Mouse (Mus musculus): Measurements from ENCODE around the gene Slmap. TPM values are rescaled to one million over a fixed set of nuclear protein-coding genes. Genes with fewer than 3 reads are reported as not detected.
A peak's percentile ranks its signal among the peaks of the same experiment; 100 is the strongest.
"Not testable (repeated sequence)": the region's sequence is repeated elsewhere in the genome, so short reads cannot be mapped to it uniquely, and the experiment has no call there.

The Slmap gene
- polyA plus RNA-seq (2014; fragmentation: Nextera tagmentation; extraction: Ambion mirVana), result 20.8 and 24.0 TPM in 2 replicates

DNA sequence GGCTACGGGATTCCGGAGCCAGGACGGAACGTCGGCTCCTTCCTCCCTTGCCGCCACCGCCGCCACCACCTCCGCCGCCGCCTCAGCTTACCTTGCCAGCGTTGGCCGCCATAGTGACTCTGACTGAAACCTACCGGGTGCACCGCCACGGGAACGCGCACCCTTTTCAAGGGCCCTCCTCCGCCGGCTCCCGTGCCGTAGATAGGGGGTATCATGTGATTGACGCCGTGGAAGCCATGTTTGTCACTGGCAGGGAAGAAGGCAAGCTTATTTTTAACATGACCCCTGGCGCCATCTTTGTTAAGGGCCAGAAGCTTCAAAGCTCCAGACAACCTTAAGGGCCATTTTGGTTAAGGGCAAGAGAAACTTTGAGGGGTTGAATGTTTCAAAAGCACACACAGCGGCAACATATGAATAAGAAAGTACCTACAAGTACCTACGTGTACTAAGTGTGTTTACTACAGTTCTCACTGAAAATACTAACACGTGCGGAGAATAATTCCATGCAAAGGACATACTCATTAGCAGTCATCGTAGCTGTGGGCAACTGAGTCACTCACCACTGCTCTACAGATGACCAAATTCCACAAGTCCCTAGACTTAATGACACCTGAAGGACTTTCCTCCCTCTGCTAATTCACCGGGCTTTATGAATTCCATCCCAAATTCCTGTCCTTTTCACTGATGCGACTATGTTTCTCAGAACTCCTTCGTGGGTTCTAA is at the start of gene Slmap:
Gene Slmap, minus strand, starts transcription at position 175 of the 723 bp plus-strand sequence.
- H3K9ac ChIP-seq (ENCODE audit: low read depth, low read length), result peak within 1 kb of the TSS; percentile 88
- peak within 1 kb of the TSS; percentile 74 for H3K27ac ChIP-seq (ENCODE audit: low read depth, low read length)
- DNase-seq (ENCODE audit: low spot score), result peak; percentile 99
- H3K4me1 ChIP-seq (replicated peaks; ENCODE audit: control insufficient read depth, insufficient read depth, low read length), result peaks cover 6% of the 10 kb centered on the region; the same call in 1 of the 2 replicates
- H3K4me2 ChIP-seq (replicated peaks; ENCODE audit: low read depth, low read length), result peak within 1 kb of the TSS; percentile 96
- H3K27me3 ChIP-seq (ENCODE audit: control insufficient read depth, insufficient read depth, low read length), result no peaks in the 10 kb centered on the region
- H3K9me3 ChIP-seq (ENCODE audit: control insufficient read depth, low read length), result no peaks in the 10 kb centered on the region
- H3K36me3 ChIP-seq (ENCODE audit: control insufficient read depth, insufficient read depth, low read length), result no peaks in the 10 kb centered on the region
- peak; percentile 94 for ATAC-seq (ENCODE audit: low FRiP score)
- peak within 1 kb of the TSS; percentile 91 for H3K4me3 ChIP-seq (ENCODE audit: low read depth, low read length)
- WGBS, result 12% methylated on average over 33 of the region's 33 CpGs

DNA sequence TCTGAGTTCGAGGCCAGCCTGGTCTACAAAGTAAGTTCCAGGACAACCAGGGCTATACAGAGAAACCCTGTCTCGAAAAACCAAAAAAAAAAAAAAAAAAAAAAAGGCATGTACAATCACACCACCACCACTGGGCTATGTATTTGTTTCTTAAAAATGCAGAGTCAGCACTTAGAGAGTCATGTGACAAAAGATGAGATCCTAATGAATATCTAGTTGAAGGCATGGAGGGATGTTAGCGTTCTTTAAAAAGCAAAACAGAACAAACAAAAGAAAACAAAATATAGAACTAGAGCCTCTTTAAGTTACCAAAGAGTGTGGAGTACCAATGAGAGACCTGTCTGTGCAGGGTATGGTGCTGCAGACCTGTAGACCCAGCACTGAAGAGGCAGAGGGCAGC is 48.9 kb upstream of the Slmap start:
- Histone ChIP-seq H3K36me3 (ENCODE audit: control insufficient read depth, insufficient read depth, low read length) (no peaks in the 10 kb centered on the region), H3K4me1 (replicated peaks; ENCODE audit: control insufficient read depth, insufficient read depth, low read length) (0 out of 2 replicates have a peak, but pooled peaks cover 2% of the 10 kb centered on the region), H3K4me3 (ENCODE audit: low read depth, low read length) (no peak overlapping the region), H3K27ac (ENCODE audit: low read depth, low read length) (no peak overlapping the region), H3K4me2 (replicated peaks; ENCODE audit: low read depth, low read length) (no peak overlapping the region), H3K9me3 (ENCODE audit: control insufficient read depth, low read length) (no peaks in the 10 kb centered on the region), H3K27me3 (ENCODE audit: control insufficient read depth, insufficient read depth, low read length) (no peaks in the 10 kb centered on the region), H3K9ac (ENCODE audit: low read depth, low read length) (no peak overlapping the region)
- WGBS, result 92% methylated on average over 3 of the region's 3 CpGs
- no peak for ATAC-seq (ENCODE audit: low FRiP score)
- DNase-seq (ENCODE audit: low spot score), result no peak

DNA sequence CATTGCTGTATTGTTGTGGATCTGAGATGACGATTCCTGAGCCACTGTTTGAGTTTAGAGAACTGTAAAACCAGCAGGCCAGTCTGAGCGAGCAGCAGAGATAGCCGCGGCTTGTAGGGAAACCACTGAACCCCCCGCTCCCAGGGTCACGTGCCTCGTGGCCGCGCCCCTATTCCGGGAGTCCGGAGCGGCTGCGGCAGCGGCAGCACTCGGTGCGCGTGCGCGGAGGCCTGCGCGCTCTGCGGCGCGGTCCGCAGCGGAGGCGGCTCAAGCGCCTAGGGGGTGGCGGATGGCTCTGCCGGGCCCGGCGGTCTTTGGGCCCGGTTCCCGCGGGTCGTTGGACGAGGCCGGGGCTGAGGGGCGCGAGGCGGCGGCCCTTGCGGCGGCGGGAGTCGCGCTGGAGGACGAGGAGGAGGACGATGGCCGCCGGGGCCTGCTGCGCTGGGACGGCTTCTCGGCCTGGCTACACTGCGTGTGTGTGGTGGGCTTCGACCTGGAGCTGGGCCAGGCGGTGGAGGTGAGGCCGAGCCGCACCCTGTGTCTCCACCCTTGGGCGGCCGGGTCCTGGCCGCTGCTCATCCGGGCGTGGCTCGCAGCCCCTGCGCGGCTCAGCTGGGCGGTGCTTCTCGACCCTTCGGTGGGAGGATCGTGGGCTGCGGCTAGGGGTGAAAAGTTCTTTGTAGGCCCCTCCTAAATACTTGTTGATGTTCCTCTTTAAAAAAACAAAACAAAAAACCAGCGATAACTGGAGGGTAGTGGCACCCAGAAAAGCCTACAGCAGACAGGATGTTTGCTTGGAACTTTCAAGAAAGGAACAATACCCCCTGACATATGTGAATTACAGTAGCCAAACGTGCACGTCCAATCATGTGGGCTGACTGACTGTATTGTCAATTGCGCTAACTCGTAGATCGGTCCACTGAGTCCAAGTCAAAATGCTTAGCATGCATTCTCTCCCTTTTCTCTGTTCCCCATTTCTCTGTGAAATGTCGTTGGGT is 44.9 kb upstream of the Slmap start:
- 0 out of 2 replicates have a peak, but pooled peaks cover 2% of the 10 kb centered on the region for H3K4me1 ChIP-seq (replicated peaks; ENCODE audit: control insufficient read depth, insufficient read depth, low read length)
- H3K27me3 ChIP-seq (ENCODE audit: control insufficient read depth, insufficient read depth, low read length), result no peaks in the 10 kb centered on the region
- peak overlapping the region; percentile 95 for H3K4me3 ChIP-seq (ENCODE audit: low read depth, low read length)
- ATAC-seq (ENCODE audit: low FRiP score), result peak; percentile 96
- H3K9me3 ChIP-seq (ENCODE audit: control insufficient read depth, low read length), result no peaks in the 10 kb centered on the region
- H3K36me3 ChIP-seq (ENCODE audit: control insufficient read depth, insufficient read depth, low read length), result no peaks in the 10 kb centered on the region
- H3K27ac ChIP-seq (ENCODE audit: low read depth, low read length), result peak overlapping the region; percentile 95
- under 1% methylated on average over 59 of the region's 79 CpGs for WGBS
- DNase-seq (ENCODE audit: low spot score), result peak; percentile 95
- peak overlapping the region; percentile 99 for H3K9ac ChIP-seq (ENCODE audit: low read depth, low read length)
- H3K4me2 ChIP-seq (replicated peaks; ENCODE audit: low read depth, low read length), result peak overlapping the region; percentile 67

DNA sequence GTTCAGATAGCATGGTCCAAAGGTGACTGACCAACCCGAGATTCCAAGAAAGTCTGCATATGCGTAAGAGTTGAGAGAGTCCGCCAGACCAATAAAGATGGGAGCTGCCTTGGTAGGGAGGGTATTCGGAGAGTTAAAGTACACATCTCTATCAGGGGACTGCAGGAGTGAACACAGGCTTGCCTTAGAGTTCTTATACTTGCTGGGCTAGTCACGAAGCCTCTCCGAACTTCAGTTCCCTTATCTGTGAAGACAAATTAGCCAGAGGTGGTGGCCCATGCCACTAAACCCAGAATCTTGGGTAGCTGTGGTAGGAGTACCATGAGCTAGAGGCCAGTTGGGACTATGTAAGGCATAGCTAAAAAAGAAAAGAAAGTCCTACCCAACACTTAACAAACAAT is 44.1 kb upstream of the Slmap start:
- peak; percentile 9; the same call in 1 of the 2 replicates for ATAC-seq (ENCODE audit: low FRiP score)
- no peak overlapping the region; the same call in 1 of the 2 replicates for H3K4me3 ChIP-seq (ENCODE audit: low read depth, low read length)
- DNase-seq (ENCODE audit: low spot score), result no peak
- H3K9me3 ChIP-seq (ENCODE audit: control insufficient read depth, low read length), result no peaks in the 10 kb centered on the region
- 74% methylated on average over 6 of the region's 6 CpGs for WGBS
- no peaks in the 10 kb centered on the region for H3K36me3 ChIP-seq (ENCODE audit: control insufficient read depth, insufficient read depth, low read length)
- H3K9ac ChIP-seq (ENCODE audit: low read depth, low read length), result no peak overlapping the region
- no peak overlapping the region for H3K27ac ChIP-seq (ENCODE audit: low read depth, low read length)
- H3K4me1 ChIP-seq (replicated peaks; ENCODE audit: control insufficient read depth, insufficient read depth, low read length), result 0 out of 2 replicates have a peak, but pooled peaks cover 2% of the 10 kb centered on the region
- H3K27me3 ChIP-seq (ENCODE audit: control insufficient read depth, insufficient read depth, low read length), result no peaks in the 10 kb centered on the region
- no peak overlapping the region for H3K4me2 ChIP-seq (replicated peaks; ENCODE audit: low read depth, low read length)

DNA sequence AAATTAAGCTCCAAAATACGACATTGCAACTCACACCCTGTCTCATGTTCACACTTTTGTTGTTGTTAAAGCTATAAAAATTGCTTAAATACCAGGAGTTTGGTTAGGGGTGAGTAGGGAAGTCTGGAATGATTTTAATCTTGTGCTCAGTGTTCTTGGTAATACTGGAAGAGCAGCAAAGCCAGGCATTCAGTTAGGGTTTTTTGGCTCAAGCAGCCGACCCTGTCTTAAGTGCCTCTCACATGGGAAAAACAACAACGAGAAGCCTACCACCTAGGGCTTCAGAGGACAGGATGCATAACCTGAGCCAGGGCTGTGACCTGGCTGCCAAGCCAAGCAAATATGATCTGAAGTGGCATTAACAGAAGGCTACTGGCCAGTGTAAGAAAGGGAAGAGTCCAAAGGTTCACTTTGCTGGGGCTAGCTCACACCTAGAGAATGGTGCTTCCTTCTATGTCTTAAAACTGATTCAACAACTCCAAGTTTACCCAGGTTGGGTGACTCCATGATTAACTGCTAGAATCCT is 41.6 kb upstream of the Slmap start:
- WGBS, result 72% methylated on average over 3 of the region's 3 CpGs
- no peaks in the 10 kb centered on the region for H3K36me3 ChIP-seq (ENCODE audit: control insufficient read depth, insufficient read depth, low read length)
- no peaks in the 10 kb centered on the region for H3K9me3 ChIP-seq (ENCODE audit: control insufficient read depth, low read length)
- no peak overlapping the region for H3K4me3 ChIP-seq (ENCODE audit: low read depth, low read length)
- H3K9ac ChIP-seq (ENCODE audit: low read depth, low read length), result no peak overlapping the region
- H3K27ac ChIP-seq (ENCODE audit: low read depth, low read length), result no peak overlapping the region
- DNase-seq (ENCODE audit: low spot score), result no peak
- no peaks in the 10 kb centered on the region for H3K4me1 ChIP-seq (replicated peaks; ENCODE audit: control insufficient read depth, insufficient read depth, low read length)
- no peak for ATAC-seq (ENCODE audit: low FRiP score)
- H3K4me2 ChIP-seq (replicated peaks; ENCODE audit: low read depth, low read length), result no peak overlapping the region
- H3K27me3 ChIP-seq (ENCODE audit: control insufficient read depth, insufficient read depth, low read length), result no peaks in the 10 kb centered on the region

DNA sequence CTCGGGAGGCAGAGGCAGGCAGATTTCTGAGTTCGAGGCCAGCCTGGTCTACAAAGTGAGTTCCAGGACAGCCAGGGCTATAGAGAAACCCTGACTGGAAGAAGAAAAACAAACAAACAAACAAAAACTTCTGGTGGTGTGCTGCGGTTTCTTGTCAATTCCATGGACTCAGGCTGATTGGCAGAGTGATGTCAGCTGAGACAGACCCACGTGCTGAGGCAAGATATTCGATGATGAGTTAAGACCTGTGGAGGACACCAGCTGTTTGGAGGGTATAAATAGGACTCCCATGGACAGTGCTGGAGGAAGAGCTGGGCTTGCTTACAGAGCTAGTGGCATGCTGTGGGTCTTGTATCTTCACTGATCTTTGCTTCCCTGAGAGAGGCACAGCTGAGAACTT is 38.8 kb upstream of the Slmap start, which contains the start of gene Dennd6a:
Gene Dennd6a, plus strand, starts transcription at position 301 of the 400 bp plus-strand sequence.
- not testable (repeated sequence) for ATAC-seq (ENCODE audit: low FRiP score); H3K36me3 ChIP-seq (ENCODE audit: control insufficient read depth, insufficient read depth, low read length); H3K27ac ChIP-seq (ENCODE audit: low read depth, low read length); H3K9me3 ChIP-seq (ENCODE audit: control insufficient read depth, low read length); H3K4me1 ChIP-seq (replicated peaks; ENCODE audit: control insufficient read depth, insufficient read depth, low read length); H3K9ac ChIP-seq (ENCODE audit: low read depth, low read length); H3K4me2 ChIP-seq (replicated peaks; ENCODE audit: low read depth, low read length); H3K27me3 ChIP-seq (ENCODE audit: control insufficient read depth, insufficient read depth, low read length); H3K4me3 ChIP-seq (ENCODE audit: low read depth, low read length); DNase-seq (ENCODE audit: low spot score)
- WGBS, result 82% methylated on average over 5 of the region's 5 CpGs

DNA sequence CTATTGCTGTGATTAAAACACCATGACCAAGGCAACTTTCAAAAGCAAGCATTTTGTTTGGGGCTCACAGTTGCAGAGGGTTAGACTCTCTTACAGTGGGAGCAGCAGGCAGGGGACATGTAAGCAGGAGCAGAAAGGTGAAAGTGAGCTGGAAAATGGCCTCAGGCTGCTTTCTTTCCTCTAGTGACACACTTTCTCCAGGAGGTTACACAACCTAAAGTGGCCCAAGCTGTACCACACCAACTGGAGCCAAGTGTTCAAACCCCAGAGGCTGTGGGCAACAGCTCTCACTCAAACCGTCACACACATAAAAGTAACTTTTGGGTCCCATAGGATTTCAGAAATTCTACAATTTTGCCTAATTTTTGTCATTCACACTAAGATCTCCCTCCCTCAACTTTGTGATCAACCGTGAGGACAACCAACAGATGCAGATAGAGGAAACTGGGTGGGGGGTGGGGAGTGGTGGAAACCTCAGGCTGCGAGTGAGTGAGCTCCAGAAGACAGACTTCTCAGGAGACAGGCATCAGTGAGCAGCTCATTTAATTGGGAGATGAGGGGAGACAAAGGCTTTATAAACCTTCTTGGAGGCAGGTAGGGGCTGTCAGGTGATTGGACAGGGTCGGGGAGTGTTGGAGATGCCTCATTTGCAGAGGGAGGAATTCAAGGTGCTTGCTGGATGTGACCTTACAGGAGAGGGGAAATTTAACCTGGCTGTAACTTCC is 37.4 kb upstream of the Slmap start:
- Histone ChIP-seq H3K4me2 (replicated peaks; ENCODE audit: low read depth, low read length) (no peak overlapping the region), H3K4me3 (ENCODE audit: low read depth, low read length) (no peak overlapping the region), H3K9me3 (ENCODE audit: control insufficient read depth, low read length) (no peaks in the 10 kb centered on the region), H3K36me3 (ENCODE audit: control insufficient read depth, insufficient read depth, low read length) (no peaks in the 10 kb centered on the region), H3K9ac (ENCODE audit: low read depth, low read length) (no peak overlapping the region), H3K27ac (ENCODE audit: low read depth, low read length) (no peak overlapping the region), H3K4me1 (replicated peaks; ENCODE audit: control insufficient read depth, insufficient read depth, low read length) (no peaks in the 10 kb centered on the region), H3K27me3 (ENCODE audit: control insufficient read depth, insufficient read depth, low read length) (no peaks in the 10 kb centered on the region)
- no peak for ATAC-seq (ENCODE audit: low FRiP score)
- DNase-seq (ENCODE audit: low spot score), result no peak
- WGBS, result 60% methylated on average over 4 of the region's 4 CpGs

DNA sequence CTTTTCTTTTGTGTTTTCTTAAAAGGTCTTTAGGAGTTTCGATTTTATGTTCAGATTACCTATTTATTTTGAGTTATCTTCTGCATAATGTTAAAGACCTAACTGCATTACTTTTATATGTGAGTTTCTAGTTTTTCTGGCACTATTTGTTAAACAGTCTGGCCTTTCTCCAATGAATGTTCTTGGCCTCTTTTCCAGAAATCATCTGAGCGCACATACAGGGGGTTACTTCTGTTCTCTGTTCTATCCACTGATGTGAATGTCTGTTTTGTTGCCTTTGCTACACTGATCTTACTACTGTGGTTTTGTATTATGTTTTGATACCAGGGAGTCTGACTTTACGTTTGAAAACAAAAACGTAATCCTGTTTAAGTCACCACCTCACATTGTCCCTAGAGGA is 35.1 kb upstream of the Slmap start:
- Histone ChIP-seq H3K9me3 (ENCODE audit: control insufficient read depth, low read length) (no peaks in the 10 kb centered on the region), H3K27ac (ENCODE audit: low read depth, low read length) (no peak overlapping the region), H3K4me2 (replicated peaks; ENCODE audit: low read depth, low read length) (no peak overlapping the region), H3K36me3 (ENCODE audit: control insufficient read depth, insufficient read depth, low read length) (no peaks in the 10 kb centered on the region), H3K9ac (ENCODE audit: low read depth, low read length) (no peak overlapping the region), H3K4me3 (ENCODE audit: low read depth, low read length) (no peak overlapping the region), H3K27me3 (ENCODE audit: control insufficient read depth, insufficient read depth, low read length) (no peaks in the 10 kb centered on the region), H3K4me1 (replicated peaks; ENCODE audit: control insufficient read depth, insufficient read depth, low read length) (no peaks in the 10 kb centered on the region)
- no peak for DNase-seq (ENCODE audit: low spot score)
- ATAC-seq (ENCODE audit: low FRiP score), result no peak
- 88% methylated on average over 4 of the region's 4 CpGs for whole genome bisulfite sequencing

All from hindbrain, embryonic 11.5 days (tissue).